Mouse (Mus musculus) C2C12 (cell line): ENCODE measurements around the gene Rptor.

Experiments used
- CEBPB ChIP-seq: IDR thresholded peaks from one replicate; pipeline ENCODE4 v1.6.1; 2011; ENCODE audit warnings: low read depth, mild to moderate bottlenecking, control low read depth, moderate library complexity
- CTCF ChIP-seq: IDR thresholded peaks from one replicate; pipeline ENCODE4 v1.5.1; 2011; ENCODE audit not compliant: control insufficient read depth, insufficient read depth, insufficient read length
- MYOG ChIP-seq: IDR thresholded peaks from one replicate; pipeline ENCODE4 v1.6.1; 2011; ENCODE audit not compliant: control insufficient read depth, insufficient read length; ENCODE audit errors: extremely low read depth

DNA sequence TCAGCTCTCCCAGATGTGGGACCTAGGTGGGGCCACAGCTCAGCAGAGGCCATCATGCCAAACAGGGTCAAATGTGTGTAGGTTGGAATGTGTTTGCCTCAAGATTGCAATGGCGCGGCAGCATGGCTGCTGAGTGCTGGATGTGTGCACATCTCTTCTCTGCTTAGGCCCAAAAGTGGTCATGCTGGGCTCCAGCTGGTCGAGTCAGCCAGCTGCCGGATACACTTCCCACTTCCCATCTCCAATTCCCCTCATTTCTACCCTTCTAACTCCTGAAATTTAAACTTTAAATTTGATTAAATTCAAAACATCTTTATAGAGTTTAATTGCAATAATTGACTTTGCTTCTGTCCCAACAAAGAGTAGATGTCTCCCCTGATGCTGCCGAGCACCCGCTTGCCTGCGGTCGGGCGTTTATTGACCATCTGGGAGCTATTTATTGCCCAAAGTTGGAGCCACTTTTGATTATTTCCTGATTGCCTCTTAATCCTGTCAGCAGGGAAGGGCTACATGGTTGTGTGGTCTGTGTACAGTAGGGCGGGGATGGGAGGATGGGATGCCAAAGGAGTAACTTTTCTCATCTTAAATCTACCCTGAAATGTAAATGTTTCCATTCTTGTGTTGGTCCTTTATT, 206.1 kb downstream of the Rptor start:
- TF ChIP-seq CTCF (no peak), CEBPB (no peak), MYOG (no peak)
